Mouse (Mus musculus) C2C12 (cell line): ENCODE measurements around the gene Lmf1.
A peak's percentile ranks its signal among the peaks of the same experiment; 100 is the strongest.

Experiments
- CEBPB ChIP-seq: IDR thresholded peaks from one replicate; pipeline ENCODE4 v1.6.1; 2011; ENCODE audit warnings: low read depth, mild to moderate bottlenecking, control low read depth, moderate library complexity
- CTCF ChIP-seq: IDR thresholded peaks from one replicate; pipeline ENCODE4 v1.5.1; 2011; ENCODE audit not compliant: control insufficient read depth, insufficient read depth, insufficient read length
- FOSL1 ChIP-seq: IDR thresholded peaks from one replicate; pipeline ENCODE4 v1.8.0; 2011; ENCODE audit warnings: mild to moderate bottlenecking, low read length; ENCODE audit not compliant: poor library complexity, insufficient read depth, severe bottlenecking
- MAX ChIP-seq: IDR thresholded peaks from one replicate; pipeline ENCODE4 v1.6.1; 2011; ENCODE audit warnings: mild to moderate bottlenecking, control low read depth
- MYOD1 ChIP-seq: IDR thresholded peaks from one replicate; pipeline ENCODE4 v1.6.1; 2011; ENCODE audit warnings: low read depth; ENCODE audit not compliant: control insufficient read depth, insufficient read length
- MYOG ChIP-seq: IDR thresholded peaks from one replicate; pipeline ENCODE4 v1.6.1; 2011; ENCODE audit not compliant: control insufficient read depth, insufficient read length; ENCODE audit errors: extremely low read depth
- USF1 ChIP-seq: IDR thresholded peaks from one replicate; pipeline ENCODE4 v1.6.1; 2011; ENCODE audit warnings: low read depth, mild to moderate bottlenecking, control low read depth, moderate library complexity

GRCm38 (mm10) chr17:25595495-25595894, 16.6 kb downstream of the Lmf1 start:
- no peak for TF ChIP-seq USF1
- TF ChIP-seq CEBPB = no peak
- TF ChIP-seq CTCF = peak; percentile 24
- TF ChIP-seq MAX = no peak
- TF ChIP-seq MYOG = no peak
- TF ChIP-seq FOSL1 = no peak
- TF ChIP-seq MYOD1 = no peak
